Mouse (Mus musculus) hindbrain, postnatal 0 days (tissue): ENCODE measurements around the gene Atox1. TPM values are rescaled to one million over a fixed set of nuclear protein-coding genes. Genes with fewer than 3 reads are reported as not detected.

Experiments
- ATAC-seq: fragments of 200-750 bp; cut with Nextera tagmentation; 2 replicates; pipeline ENCODE4 v1.8.0; 2017; ENCODE audit warnings: mild to moderate bottlenecking, moderate TSS enrichment, moderate library complexity
- DNase-seq: peaks from one replicate; pipeline ENCODE4 v3.0.0-alpha.2; 2015; ENCODE audit warnings: low spot score
- H3K27ac ChIP-seq: fragments of 300-500 bp; sonication (generic); 2 replicates; pipeline ENCODE4 v1.5.1; 2014; ENCODE audit warnings: mild to moderate bottlenecking
- H3K27me3 ChIP-seq: fragments of 300-500 bp; sonication (generic); 2 replicates; pipeline ENCODE4 v1.6.1; 2014; ENCODE audit warnings: low read length, mixed read lengths; ENCODE audit not compliant: insufficient read depth
- H3K36me3 ChIP-seq: fragments of 300-500 bp; sonication (generic); 2 replicates; pipeline ENCODE4 v1.6.1; 2014; ENCODE audit warnings: low read length, mixed read lengths; ENCODE audit not compliant: insufficient read depth
- H3K4me1 ChIP-seq: fragments of 300-500 bp; sonication (generic); 2 replicates; pipeline ENCODE4 v1.6.1; 2014; ENCODE audit warnings: antibody characterized with exemption, low read length, mixed read lengths; ENCODE audit not compliant: insufficient read depth
- H3K4me2 ChIP-seq: fragments of 300-500 bp; sonication (generic); 2 replicates; pipeline ENCODE4 v1.6.1; 2014; ENCODE audit warnings: low read depth, mild to moderate bottlenecking, low read length, moderate library complexity, mixed read lengths
- H3K4me3 ChIP-seq: fragments of 300-500 bp; sonication (generic); 2 replicates; pipeline ENCODE4 v1.5.1; 2014; ENCODE audit warnings: low read length
- H3K9ac ChIP-seq: fragments of 300-500 bp; sonication (generic); replicated peaks from 2 replicates; pipeline ENCODE4 v1.6.1; 2014; ENCODE audit warnings: mild to moderate bottlenecking, low read length, moderate library complexity, mixed read lengths
- H3K9me3 ChIP-seq: fragments of 300-500 bp; sonication (generic); 2 replicates; pipeline ENCODE4 v1.6.1; 2016; ENCODE audit warnings: low read length, mixed read lengths
- CTCF ChIP-seq: IDR thresholded peaks from 2 replicates; pipeline ENCODE4 v1.5.1; 2016; ENCODE audit warnings: antibody characterized with exemption, control low read depth, low read depth
- WGBS: fragments of 180-500 bp; shearing (Covaris S2); extraction: QIAGEN DNeasy Blood & Tissue Kit; methylation state at CpG from one replicate; pipeline ENCODE4 v1.1.7; 2014; 5-methylcytosine and 5-hydroxymethylcytosine counted together
- polyA plus RNA-seq: library from polyadenylated mRNA; unstranded; fragments of >200 nt; fragmentation: Nextera tagmentation; extraction: Ambion mirVana; gene quantifications from 2 replicates; pipeline ENCODE4 v1.2.1, GENCODE M21; 2015
- total RNA-seq: library from RNA; depleted of rRNA; stranded (reverse); fragments of >200 nt; gene quantifications from 2 replicates; pipeline ENCODE4 v1.2.3, GENCODE M21; 2014

Gene Atox1
- total and polyA plus RNA-seq, 2 experiments from 2014 or later: 148 to 319 TPM

GRCm38 (mm10) chr11:55473219-55473618 is 12.2 kb upstream of the Atox1 start:
- no peaks in the 10 kb centered on the region for H3K36me3 ChIP-seq
- 94% methylated on average over 3 of the region's 3 CpGs for whole genome bisulfite sequencing

GRCm38 (mm10) chr11:55471467-55471866 is 10.4 kb upstream of the Atox1 start:
- H3K9ac ChIP-seq: no peak overlapping the region
- no peaks in the 10 kb centered on the region for H3K27me3 ChIP-seq
- no peaks in the 10 kb centered on the region for H3K9me3 ChIP-seq
- peak overlapping the region; percentile 90; the same call in 1 of the 2 replicates for H3K4me2 ChIP-seq
- peaks cover 13% of the 10 kb centered on the region for H3K4me1 ChIP-seq
- H3K36me3 ChIP-seq: no peaks in the 10 kb centered on the region
- peak overlapping the region; percentile 89 for H3K4me3 ChIP-seq
- 91% methylated on average over 7 of the region's 7 CpGs for WGBS
- ATAC-seq (no peak), DNase-seq (no peak)
- no peak for TF ChIP-seq CTCF
- no peak overlapping the region for H3K27ac ChIP-seq

More at GRCm38 (mm10) chr11:55473219-55473618, 12.2 kb upstream of the Atox1 start:
- ATAC-seq (no peak), DNase-seq (no peak)
- H3K27me3 ChIP-seq: no peaks in the 10 kb centered on the region
- H3K27ac ChIP-seq: no peak overlapping the region
- no peak overlapping the region for H3K4me3 ChIP-seq
- H3K4me2 ChIP-seq: no peak overlapping the region
- H3K4me1 ChIP-seq: peaks cover 11% of the 10 kb centered on the region
- no peak for TF ChIP-seq CTCF
- no peaks in the 10 kb centered on the region for H3K9me3 ChIP-seq
- no peak overlapping the region for H3K9ac ChIP-seq

- Histone ChIP-seq H3K36me3 (no peaks in the 10 kb centered on the region), H3K9me3 (no peaks in the 10 kb centered on the region), H3K27ac (no peak overlapping the region), H3K9ac (peak overlapping the region; percentile 97; the same call in 1 of the 2 replicates), H3K4me1 (peaks cover 13% of the 10 kb centered on the region), H3K4me2 (peak overlapping the region; percentile 90), H3K27me3 (no peaks in the 10 kb centered on the region), H3K4me3 (peak overlapping the region; percentile 89)
- no peak for TF ChIP-seq CTCF
- ATAC-seq (no peak), DNase-seq (no peak)
- WGBS: 46% methylated on average over 8 of the region's 8 CpGs
Observed at GRCm38 (mm10) chr11:55470761-55471160, 9.7 kb upstream of the Atox1 start.

- peaks cover 13% of the 10 kb centered on the region for H3K4me1 ChIP-seq
- H3K36me3 ChIP-seq: no peaks in the 10 kb centered on the region
- no peaks in the 10 kb centered on the region for H3K9me3 ChIP-seq
- TF ChIP-seq CTCF: no peak
- H3K9ac ChIP-seq: peak overlapping the region; percentile 97
- H3K27me3 ChIP-seq: no peaks in the 10 kb centered on the region
- peak overlapping the region; percentile 90 for H3K4me2 ChIP-seq
- peak overlapping the region; percentile 95 for H3K27ac ChIP-seq
- peak overlapping the region; percentile 89 for H3K4me3 ChIP-seq
- ATAC-seq (peak; percentile 24; the same call in 1 of the 2 replicates), DNase-seq (peak; percentile 68)
- WGBS: under 1% methylated on average over 39 of the region's 46 CpGs
Observed at GRCm38 (mm10) chr11:55469923-55470691, 9.1 kb upstream of the Atox1 start.

GRCm38 (mm10) chr11:55469048-55469843 is 8.2 kb upstream of the Atox1 start, which contains the start of gene G3bp1:
Gene G3bp1 (plus strand): TSS chr11:55469685.
- ATAC-seq: peak; percentile 98
- H3K27ac ChIP-seq: peak within 1 kb of the TSS; percentile 95
- DNase-seq: peak; percentile 99
- H3K4me1 ChIP-seq: peaks cover 13% of the 10 kb centered on the region
- peak within 1 kb of the TSS; percentile 89 for H3K4me3 ChIP-seq
- under 1% methylated on average over 49 of the region's 57 CpGs for WGBS
- peak within 1 kb of the TSS; percentile 97 for H3K9ac ChIP-seq
- H3K27me3 ChIP-seq: no peaks in the 10 kb centered on the region
- H3K4me2 ChIP-seq: peak within 1 kb of the TSS; percentile 90
- TF ChIP-seq CTCF: peak; percentile 58
- H3K36me3 ChIP-seq: no peaks in the 10 kb centered on the region
- no peaks in the 10 kb centered on the region for H3K9me3 ChIP-seq

- peak overlapping the region; percentile 73 for H3K4me2 ChIP-seq
- H3K4me1 ChIP-seq: peaks cover 13% of the 10 kb centered on the region
- H3K9me3 ChIP-seq: no peaks in the 10 kb centered on the region
- ATAC-seq: peak; percentile 1; the same call in 1 of the 2 replicates
- no peak for DNase-seq
- H3K27me3 ChIP-seq: no peaks in the 10 kb centered on the region
- peak overlapping the region; percentile 54 for H3K9ac ChIP-seq
- no peak for TF ChIP-seq CTCF
- 2% methylated on average over 17 of the region's 17 CpGs for WGBS
- peak overlapping the region; percentile 38 for H3K4me3 ChIP-seq
- H3K36me3 ChIP-seq: no peaks in the 10 kb centered on the region
- peak overlapping the region; percentile 85 for H3K27ac ChIP-seq
Observed at GRCm38 (mm10) chr11:55468611-55469047, 7.6 kb upstream of the Atox1 start.
